Mouse (Mus musculus) testis, postnatal 14 days (tissue): ENCODE data around the gene Plpp6.
"Not testable (repeated sequence)": the region's sequence is repeated elsewhere in the genome, so short reads cannot be mapped to it uniquely, and the experiment has no call there.

Source experiments
- DNase-seq: peaks from one replicate; pipeline ENCODE4 v3.0.0; 2021; ENCODE audit warnings: low spot score

The Plpp6 gene

DNA sequence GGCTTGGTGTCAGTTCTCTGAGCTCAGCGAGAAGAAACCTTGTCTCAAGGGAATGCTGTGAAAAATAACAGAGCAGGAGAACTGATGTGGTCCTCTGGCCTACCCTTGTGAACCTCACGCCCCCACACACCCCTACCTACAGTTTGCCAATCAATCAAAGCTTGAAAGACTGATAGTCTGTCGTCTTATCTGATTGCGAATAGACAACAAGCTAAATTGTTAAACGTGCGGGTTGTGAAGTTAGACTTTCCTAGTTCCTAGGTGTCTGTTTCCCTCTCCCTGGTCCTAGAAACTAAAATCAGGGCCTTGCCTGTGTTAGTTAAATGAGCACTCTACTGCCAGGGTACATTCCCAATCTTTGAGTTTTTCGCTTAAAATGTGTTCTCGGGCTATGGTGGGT, 25.8 kb downstream of the Plpp6 start:
- DNase-seq = no peak

DNA sequence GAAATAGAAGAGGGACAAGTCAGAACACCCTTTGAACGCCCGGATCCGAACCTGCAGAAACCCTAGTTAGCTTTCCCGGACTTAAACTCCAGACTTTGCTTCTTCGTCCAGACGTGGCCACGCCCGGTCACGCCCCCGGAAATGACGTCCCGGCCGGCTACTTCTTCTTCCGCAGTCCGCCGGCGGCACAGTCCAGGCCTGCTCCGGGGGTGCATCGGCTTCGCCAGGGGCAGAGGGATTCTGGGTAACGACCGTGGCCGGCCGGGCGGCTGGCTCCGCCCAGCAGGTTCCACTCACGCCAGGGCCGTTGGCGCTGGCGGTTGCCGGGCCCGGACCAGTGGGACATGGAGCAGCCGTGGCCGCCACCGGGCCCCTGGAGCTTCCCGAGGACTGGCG, 26.4 kb downstream of the Plpp6 start, which contains the start of gene Cdc37l1:
Gene Cdc37l1, plus strand, starts transcription at position 159 of the 396 bp plus-strand sequence.
- peak; percentile 97 for DNase-seq

DNA sequence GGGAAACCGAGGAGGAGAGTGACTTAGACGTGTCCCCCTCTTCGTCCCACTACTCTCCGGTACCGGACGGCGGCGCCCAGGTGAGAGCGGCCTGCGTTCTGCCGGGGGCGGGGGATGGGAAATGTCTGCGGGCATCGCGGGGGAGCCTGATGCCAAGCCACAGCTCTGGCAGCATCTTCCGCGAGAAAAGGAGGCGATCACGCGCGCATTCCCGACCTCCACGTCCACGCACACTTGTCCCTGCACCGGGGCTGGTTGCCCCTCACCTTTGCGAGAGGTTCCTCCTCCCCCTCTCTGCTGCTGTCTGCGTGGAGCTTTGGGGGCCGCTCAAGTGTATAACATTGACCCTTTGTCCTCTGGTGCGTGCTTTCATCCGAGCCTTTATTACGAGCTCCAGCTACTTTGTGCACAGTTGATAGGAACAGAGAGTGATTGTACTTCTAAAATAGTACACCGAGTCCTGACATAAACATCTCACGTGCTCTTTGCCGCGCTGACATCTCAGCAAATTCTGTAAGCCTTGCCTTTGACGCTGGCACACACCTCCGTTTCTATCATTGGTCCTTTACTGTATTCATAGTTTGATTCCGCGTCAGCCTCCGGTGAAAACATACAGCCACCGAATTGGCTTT, 27.0 kb downstream of the Plpp6 start:
- DNase-seq = no peak

DNA sequence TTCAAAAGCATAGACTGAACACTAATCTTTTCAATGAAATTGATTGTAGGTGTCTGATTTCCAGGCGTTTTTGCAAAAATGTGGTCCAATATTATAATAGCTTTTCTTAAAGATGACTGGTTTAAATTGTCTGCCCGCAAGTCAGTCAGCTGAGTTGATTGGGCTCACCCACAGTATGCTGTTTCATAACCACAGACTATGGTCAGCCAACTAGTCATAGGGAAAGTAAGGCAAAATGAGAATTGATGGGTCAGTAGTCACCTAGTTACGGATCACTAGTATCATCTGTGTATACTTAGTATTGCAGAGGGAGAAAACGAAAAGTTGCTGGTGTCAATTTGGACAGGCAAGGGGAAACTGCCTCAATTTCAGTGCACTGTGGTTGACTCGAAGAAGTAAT, 27.6 kb downstream of the Plpp6 start:
- DNase-seq = no peak

DNA sequence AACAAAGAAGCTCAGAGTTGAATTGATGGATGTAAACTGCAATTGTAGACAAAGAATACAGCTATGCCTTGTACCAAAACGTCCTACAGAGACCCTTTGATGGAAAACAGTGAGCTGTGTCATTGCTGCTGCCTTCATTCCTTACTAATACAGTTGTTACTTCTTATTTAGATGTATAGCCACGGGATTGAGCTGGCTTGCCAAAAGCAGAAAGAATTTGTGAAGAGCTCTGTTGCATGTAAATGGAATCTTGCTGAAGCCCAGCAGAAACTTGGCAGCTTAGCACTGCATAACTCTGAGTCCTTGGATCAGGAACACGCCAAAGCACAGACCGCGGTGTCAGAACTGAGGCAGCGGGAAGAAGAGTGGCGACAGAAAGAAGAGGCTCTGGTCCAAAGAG, 31.1 kb downstream of the Plpp6 start:
- DNase-seq = no peak

DNA sequence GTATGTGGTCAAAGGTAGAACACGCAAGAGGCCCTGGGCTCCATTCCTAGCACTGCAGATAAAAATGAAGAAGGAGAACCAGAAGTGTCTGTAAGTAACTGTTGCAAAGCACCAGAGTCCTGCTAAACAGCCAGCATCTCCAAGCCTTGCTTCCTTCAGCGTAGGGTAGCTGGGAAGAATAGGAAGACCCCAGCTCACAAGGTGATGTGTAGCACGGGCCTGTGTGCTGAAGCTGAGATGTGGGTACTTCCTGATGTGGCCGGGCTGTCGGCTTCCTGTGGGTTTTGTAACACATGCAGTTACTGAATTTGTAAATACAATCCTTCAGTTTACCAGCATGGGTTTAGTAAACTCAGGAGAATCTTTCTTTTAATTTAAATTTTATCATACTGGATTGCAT, 31.6 kb downstream of the Plpp6 start:
- no peak for DNase-seq

DNA sequence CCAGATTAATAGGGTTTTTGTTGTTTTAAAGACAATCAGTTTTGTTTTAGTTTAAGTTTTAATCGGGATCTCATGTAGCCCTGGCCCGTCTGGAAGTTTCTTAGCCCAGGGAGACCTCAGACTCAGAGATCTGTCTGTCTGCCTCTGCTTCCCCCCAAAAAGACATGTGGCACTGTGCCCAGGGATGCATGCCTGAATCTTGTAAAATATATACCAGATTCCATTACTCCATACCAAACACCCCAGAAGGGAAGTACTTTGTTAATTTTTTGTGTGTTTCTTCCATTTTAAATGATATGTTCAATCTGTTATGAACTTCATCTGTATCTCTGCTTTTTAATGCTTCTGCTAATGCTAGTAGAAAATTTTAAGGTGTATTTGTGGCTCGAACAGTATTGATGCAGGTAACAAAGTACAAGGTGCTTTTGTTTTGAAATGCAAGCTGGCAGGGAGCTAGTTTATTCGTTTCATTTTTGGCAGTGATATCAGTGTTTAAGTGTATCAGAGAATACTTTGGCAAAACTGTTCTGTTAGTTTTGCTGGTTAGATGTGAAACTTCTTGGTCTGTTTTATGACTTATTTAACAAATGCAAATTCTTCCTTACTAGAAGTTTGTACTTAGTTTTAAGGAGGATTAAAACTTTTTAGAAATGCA, 34.4 kb downstream of the Plpp6 start:
- DNase-seq = no peak

DNA sequence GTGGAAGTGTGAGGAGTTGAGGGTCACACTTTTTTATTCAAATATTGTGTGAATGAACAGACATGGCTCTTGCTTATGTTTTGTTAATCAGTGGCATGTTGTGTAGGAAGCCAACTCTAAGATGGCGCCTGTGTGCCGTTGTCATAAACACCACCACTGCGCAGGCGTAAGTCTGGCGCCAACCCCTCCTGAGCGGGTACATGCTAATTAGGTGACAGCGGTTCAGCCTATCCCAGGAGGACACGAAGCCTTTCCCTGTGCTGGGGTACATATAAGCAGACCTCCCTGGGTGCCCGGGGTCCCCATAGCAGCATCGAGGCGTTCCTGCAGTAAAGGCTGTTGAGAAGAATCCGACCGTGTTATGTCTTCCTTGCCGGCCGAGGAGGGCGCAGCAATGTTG, 36.6 kb downstream of the Plpp6 start:
- not testable (repeated sequence) for DNase-seq

DNA sequence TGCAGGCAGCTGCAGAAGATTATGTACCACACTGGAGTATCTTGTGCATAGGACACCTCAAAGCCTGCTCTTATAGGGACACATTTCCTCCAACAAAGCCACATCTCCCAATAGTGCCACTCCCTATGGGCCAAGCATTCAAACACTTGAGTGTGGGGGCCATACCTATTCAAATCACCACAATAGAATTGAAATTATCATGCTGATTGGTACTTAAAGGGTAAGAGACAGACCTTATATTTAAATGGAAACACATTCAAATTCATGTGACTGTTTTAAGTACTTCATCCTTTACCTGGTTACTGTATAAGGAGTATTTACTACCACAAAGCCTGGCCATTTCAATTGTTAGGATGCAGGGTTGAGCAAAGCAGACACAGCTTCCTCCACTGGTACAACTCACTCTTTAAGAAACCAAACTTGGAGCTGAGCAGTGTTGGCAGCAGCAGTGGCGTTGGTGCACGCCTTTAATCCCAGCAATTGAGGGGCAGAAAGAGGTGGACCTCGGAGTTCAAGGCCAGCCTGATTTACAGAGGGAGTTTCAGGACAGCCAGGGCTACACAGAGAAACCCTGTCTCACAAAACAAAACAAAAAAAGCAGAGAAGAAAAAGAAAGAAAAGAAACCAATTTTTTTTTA, 44.4 kb downstream of the Plpp6 start:
- no peak for DNase-seq

DNA sequence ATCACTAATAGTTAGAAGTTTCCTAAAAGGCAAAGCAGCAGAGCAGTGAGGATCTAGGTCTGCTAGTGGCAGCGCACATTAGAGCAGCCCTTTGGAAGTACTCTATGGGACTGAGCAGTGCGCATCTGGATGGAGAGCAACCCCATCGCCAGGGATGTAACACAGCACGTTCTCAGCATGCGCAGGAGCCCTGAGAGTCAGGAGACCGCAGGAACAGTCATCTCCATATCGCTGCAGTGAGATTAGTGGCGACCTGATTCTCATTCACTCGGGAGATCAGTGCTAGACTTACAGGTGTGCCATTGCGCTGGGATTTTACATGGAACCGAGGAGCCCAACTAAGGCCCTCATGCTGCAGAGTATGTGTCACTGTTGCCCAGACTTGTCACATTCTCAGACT, 45.3 kb downstream of the Plpp6 start:
- DNase-seq = no peak

DNA sequence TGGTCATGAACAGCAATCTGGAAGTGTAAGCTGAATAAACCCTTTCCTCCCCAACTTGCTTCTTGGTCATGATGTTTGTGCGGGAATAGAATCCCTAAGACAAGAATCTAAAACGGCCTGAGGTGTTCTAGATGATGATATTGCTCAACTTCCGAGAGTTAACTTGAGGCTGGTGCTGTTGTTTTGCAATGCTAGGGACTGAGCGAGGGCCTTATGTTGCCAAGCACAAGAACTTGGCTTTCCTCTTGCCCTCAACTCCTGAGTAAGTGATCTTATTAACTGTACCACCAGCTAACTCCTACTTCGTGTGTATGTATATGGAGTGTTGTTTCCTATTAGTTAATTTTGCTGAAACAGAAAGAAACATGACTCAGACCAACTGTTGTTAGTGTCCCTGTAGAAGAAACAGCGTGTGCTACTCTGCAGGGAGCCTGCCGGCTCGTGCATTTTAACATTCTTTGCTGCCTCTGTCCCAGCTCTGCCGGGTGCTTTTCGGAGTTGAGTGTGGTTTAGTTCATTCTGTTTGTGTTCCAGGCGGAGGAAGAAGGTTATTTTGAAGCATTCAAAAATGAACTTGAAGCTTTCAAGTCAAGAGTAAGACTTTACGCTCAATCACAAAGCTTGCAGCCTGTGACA, 47.7 kb downstream of the Plpp6 start:
- DNase-seq = no peak

DNA sequence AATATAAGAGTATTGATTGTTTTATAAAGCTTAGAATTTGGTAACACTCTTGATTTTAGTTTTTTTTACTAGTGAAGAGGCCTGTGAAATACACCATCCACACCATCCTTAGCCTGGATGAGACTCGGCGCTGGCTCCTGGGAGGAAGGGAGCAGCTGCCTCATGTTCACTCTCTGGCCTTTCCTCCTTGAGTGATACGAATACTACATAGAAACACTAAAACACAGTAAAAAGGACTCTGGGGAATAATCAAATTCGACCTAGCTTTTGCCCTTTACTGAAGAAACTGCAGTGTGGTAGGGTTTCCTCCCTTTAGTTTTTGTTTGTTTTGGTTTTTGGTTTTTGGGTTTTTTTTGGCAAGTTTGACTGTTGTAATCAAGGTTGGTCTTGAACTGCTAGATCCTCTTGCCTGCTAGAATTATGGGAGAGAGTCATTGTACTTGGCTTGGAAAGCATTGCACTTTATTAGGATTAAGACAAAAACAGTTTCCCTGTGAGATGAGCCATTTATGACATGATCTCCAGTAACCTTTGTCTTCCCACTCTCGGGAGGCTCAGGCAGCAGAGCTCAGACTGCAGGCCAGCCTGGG, 50.8 kb downstream of the Plpp6 start:
- DNase-seq = no peak

DNA sequence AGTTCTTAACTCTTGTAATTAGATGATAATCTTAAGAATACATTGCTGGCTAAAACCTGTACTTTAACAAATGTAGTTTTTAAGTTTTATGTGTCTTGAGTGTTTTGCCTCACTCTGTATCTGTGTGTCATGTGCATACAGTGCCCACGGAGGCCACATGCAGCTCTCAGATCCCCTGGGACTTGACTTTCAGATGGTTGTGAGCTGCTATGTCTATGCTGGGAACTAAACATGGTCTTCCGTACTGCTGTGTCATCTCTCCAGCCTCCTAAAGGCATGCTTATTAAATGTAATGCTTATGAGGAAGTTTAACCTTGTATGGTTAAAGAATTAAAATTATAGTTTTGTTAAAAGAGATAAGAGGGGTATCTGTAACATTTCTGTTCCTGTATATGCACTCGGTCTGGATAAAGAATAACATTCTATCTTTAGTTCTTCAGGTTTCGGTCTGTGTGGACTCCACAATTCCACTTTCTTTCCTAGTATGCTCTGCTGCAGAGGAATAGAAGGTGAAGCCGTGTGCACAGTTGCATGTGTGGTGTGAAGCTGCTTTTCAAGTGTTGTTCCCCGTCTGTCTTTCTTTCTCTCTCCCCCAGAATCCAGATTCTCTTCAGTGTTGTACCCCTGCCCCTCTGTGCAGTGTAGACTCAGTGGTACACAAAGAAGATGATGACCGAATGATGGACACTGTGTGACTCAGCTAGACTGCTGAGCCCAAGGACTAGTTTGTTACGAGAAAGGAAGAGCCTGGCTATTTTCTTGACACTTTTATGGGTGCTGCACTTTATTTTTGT, 51.9 kb downstream of the Plpp6 start:
- DNase-seq = no peak

DNA sequence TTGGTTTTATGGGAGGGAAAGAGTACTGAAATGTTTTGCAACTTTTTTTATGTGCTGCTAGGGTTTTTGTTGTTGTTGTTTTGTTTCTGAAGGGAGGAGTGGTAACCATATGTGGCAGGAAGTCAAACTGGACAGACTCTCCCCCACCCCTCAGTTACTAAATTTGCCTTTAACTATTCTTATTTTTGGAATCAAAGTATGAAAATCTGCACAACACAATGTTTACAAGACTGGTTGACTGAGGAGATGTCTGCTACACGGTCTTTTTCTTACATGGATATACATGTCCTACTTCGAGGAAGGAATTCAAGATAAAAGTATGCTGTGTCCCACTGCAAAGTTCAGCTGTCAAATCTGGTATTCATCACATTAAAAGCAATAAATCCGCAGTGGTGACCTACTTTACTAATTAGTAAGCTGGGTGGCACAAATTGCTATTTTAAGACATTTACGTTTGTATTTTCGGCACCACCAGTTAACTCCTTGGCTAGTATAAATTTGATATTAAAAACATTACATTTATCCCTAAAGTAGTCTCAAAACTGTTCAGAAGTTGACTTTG, 52.5 kb downstream of the Plpp6 start:
- DNase-seq = no peak
